Mouse (Mus musculus) ovary, adult 18-20 months (tissue): ENCODE measurements around the gene Prkar2a.

Source experiments
- DNase-seq: peaks from one replicate; pipeline ENCODE4 v3.0.0; 2022; ENCODE audit warnings: low spot score, mixed read lengths

Prkar2a gene

GRCm38 (mm10) chr9:108796351-108796981, 107.4 kb downstream of the Prkar2a start:
- DNase-seq: no peak

GRCm38 (mm10) chr9:108797477-108797876, 108.4 kb downstream of the Prkar2a start:
- no peak for DNase-seq

GRCm38 (mm10) chr9:108798508-108799075, 109.5 kb downstream of the Prkar2a start:
- no peak for DNase-seq

- no peak for DNase-seq
Observed at GRCm38 (mm10) chr9:108799564-108799963, 110.5 kb downstream of the Prkar2a start.
